Mouse (Mus musculus): ENCODE measurements around the gene Jazf1.

Jazf1 gene

GRCm38 (mm10) chr6:52844741-52845140 is 223.7 kb downstream of the Jazf1 start:
- DNase-seq = no peak

DNA sequence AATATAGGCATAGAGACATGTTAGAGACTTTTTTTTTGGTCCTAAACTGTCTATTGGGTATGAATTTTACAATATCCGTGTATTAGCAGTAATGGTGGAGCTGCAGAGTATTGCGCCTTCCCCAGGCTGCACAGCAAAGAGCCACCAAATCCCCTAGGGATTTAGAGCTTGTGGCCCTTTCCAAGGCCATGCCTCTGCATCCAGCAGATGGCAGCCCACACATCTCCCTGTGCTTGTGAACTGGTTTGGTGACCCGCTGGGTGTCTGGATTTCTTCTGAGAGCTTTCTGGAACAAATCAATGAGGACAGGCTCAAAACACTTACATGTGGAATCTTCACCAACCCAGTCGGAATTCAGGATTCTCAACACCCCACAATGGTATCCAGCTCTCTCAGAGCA is 225.4 kb downstream of the Jazf1 start:
- DNase-seq = peak; percentile 49 to 55

DNA sequence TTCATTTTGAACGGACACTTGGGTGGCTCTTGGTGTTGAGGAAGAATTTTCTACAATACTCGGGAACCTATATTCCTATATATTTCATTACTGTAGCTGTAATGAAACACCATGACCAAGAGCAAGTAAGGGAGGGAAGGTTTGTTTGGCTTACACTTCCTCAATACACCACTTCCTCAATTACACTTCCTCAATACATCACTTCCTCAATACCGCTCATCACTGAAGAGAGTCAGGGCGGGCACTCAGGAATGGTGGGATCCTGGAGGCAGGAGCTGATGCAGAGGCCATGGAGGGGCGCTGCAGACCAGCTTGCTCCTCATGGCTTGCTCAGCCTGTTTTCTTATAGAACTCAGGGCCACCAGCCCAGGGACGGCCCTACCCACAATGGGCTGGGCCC is 225.8 kb downstream of the Jazf1 start:
- no peak for DNase-seq

DNA sequence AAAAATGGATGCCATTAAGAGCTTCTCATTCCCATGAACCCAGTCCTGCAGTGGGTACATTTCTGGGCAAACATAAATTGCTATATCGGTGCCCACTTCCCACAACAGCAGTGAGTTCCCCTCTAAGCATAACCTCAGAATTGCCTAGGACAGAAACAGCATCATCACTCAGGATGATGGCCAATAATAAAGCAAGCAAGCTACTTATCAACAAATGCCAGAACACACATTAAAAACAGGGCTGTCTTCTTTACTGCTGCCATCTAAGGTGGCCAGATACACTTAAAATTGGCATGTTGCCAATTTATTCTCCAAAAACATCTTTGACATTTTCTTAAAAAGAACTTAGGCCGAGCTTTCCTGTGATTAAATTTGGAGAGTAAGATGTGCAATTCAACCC is 226.8 kb downstream of the Jazf1 start:
- DNase-seq = no peak

DNA sequence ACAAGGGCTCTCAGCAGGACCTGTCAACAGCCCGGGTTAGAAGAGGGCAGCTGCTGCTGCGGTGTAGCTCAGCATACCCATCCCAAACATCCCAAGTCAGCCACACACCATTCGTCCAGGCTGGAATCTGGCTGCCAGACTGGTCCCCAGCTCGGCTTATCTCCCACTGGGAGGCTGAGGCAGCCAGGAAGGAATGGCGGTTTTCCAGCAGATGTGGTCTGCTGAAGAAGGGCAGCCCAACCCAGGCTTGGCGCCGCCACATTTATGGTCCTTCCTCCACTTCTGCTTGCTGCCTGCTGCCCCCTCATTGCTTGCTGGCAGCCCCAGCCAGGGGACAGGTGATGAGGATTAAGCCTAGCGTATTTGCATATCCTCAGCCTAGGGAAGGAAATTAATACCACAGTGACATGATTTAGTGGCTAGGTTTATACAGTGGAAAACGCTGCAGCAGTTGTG is 227.8 kb downstream of the Jazf1 start:
- DNase-seq = peak; percentile 77 to 83

DNA sequence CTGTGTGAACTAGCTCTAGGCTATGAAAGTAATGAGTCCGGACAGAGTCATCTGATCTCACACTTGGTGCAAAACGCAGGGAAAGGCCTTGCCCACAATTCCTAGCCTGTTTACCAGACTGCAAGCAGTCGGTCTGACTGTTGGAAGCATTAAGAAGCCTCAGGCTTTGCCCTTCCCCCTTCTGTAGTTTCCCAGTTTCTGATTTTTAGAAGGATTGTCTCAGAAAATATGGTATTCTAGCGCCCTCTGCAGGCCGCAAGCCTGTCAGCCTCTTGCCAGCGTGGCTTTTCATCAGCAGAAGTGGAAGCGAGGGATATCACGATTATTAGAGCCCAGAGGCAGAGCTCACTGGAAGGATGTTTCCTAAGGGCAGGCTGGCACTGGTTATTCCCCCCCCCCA is 229.7 kb downstream of the Jazf1 start:
- peak; percentile 94 to 95 for DNase-seq

- no peak for DNase-seq
Measured at GRCm38 (mm10) chr6:52837792-52838191, 230.6 kb downstream of the Jazf1 start.

GRCm38 (mm10) chr6:52836201-52836950 is 232.1 kb downstream of the Jazf1 start:
- DNase-seq = peak; percentile 76 to 81

DNA sequence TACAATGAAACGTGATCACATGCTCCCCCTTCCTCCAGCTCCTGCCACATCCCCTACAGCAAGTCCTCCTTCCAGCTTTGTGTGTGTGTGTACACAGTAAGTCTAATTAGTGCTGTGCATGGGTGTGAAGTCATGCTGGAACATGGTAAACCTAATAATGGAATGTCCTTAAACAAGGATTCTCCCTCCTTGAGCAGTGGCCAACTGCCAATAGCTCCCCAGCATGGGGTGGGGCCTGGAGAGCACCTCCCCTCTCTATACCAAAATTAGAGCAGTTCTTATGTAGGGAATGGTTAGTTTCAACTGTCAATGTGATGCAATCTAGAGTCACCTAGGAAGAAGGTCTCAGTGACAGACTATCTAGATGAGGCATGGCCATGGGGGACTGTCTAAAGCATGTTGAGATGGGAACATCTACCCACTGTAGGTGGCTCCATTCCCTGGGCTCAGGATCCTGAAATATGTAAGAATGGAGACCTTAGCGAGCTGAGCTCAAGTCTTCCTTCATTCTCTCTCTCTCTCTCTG is 240.6 kb downstream of the Jazf1 start:
- DNase-seq = peak in 1 of 2 experiments; percentile 53

GRCm38 (mm10) chr6:52825535-52825934 is 242.9 kb downstream of the Jazf1 start:
- DNase-seq = no peak

DNA sequence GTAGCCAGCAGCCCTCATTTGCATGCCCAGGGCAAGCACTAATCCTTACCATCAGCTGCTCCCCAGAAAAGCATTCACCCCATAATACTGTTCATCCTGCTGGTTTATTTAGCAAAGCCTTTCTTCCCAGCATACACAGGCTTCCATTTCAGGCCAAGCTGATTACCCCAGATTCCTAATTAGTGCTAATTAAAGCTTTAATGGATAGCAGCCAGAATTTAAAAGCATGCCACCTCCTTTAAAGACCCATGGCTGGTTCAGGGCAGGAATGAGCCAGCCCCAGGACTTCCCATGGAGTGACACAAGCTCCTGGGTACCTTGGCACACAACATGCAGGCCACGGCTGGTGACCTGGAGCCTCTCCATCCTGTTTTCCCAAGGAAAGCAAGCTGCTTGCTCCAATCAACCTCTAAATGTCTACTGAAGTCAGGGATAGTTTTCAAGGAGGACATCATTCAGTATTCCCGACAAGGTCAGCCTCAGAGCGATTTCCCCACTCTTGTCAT is 243.4 kb downstream of the Jazf1 start:
- DNase-seq = peak; percentile 65 to 80

DNA sequence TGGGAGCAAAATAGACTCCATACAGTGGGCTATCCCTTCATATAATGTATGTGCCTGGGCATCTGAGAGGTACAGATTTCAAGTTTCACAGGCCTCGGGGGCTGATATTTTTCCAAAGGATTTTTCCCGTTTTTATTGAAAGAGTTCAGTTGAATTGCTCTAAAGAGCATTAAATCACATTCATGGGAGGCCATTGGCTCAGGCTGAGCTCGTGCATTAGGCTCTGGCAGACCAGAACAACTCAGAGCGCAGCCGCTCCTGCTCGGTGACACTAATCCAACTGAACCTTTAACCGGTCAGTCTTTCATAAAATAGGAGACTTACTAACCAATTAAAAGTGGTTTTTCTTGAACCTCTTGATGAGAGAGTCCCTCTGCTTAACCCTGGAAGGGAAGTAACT is 245.4 kb downstream of the Jazf1 start:
- no peak for DNase-seq

DNA sequence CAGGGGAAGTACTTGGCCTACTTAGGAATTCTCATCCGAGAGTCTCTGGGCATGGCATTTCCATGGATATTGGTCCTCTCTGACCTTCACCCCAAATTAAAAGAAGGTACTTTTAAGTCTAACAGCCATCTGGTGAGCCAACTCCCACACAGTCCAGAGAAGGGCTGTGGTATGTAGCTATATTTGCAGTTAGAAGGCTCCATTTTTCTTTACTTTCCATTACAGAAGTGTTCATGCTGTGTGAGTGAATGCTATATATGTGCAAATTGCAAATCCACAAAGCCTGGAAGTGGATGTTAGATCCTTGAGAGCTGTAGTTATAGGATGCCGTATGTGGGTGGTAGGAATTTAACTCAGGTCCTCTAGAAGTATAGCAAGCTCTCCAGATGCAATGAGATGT is 245.8 kb downstream of the Jazf1 start:
- no peak for DNase-seq

DNA sequence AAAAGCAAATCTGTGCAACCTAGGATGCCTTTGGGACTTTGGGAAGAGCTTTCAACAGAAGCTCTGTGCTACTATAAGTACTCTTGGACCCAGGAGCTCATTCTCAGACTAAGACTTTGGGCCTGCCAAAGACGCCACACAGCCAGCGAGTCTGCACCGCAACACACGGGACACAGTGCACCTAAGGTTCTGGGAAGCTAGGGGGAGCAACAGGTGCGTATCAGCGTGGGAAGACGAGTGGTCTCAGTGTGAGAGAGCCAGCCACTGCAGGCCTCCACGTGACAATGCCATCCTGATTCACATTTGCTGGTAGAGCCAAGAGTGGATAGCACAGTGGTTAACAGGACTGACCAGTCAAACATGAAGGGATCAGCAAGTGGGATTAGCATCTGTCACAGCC is 249.1 kb downstream of the Jazf1 start:
- no peak for DNase-seq

DNA sequence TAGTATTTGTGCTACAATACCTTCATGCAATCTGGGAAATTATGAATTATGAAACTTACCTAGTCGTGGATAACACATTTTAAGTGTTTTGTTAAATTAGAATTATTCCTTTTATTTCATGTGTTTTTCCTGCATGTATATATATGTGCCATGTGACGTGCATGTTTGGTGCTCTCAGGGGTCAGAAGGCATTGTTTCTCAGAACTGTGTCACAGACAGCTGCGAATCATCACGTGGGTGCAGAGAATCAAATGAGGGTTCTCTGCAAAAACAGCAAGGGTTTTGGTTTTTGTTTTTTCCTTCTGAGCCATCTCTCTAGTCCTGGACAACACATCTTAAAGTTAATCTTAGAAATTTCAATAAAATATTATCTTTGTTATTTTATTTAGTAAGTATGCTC is 250.4 kb downstream of the Jazf1 start:
- DNase-seq = no peak

DNA sequence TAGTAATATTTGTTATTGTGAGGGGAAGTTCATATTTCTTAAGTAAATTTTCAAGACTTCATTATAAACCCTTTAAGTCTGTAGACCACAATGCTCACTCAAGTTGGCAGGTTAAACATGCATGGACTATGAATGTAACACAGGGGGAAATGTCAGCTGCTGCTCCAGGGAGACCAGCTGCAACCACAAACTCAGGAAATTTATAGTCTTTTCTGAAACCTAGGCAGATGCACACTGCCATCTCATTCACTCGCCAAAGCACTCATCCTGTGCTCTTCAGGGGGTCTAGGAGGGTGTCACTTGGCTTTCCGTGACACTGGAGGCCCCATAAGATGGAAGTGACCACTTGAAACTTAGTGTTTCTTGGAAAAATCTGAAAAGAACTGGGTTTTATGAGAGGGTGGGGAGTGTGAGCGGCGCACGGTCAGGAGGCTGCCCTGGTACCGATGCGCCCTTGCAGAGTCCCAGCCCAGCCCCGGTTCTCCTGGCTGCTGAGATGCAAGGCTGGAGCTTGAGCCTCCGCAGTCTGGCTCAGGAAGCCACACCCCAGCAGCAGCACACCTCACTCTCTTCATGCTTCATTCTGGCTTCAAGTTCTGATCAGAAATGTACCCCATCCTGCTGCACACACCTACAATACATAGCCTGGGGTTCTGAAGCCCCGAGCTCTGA is 251.1 kb downstream of the Jazf1 start:
- no peak for DNase-seq

GRCm38 (mm10) chr6:52805237-52805856 is 263.1 kb downstream of the Jazf1 start:
- peak; percentile 66 to 68 for DNase-seq

DNA sequence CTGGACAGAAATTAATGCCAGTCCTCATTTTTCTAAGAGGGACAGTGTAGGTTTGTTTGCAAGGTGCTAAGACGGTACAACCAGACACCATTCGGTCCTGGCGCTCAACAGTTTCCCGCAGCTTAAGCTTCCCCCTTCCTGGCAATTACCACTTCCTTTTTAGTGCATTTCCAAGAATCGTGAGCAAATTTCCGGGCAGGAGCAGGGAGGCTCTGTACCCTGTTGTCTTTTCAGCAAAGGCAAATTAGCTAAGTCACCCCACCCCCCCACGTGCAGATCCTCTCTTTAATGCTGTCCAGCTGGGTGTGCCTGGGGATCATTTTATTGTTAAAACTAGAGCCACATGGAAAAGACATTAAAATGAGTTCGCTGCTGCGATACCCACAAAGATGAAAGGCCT is 266.2 kb downstream of the Jazf1 start:
- DNase-seq = peak in 1 of 2 experiments; percentile 13

GRCm38 (mm10) chr6:52797252-52797800 is 271.1 kb downstream of the Jazf1 start:
- DNase-seq = peak; percentile 66 to 71

DNA sequence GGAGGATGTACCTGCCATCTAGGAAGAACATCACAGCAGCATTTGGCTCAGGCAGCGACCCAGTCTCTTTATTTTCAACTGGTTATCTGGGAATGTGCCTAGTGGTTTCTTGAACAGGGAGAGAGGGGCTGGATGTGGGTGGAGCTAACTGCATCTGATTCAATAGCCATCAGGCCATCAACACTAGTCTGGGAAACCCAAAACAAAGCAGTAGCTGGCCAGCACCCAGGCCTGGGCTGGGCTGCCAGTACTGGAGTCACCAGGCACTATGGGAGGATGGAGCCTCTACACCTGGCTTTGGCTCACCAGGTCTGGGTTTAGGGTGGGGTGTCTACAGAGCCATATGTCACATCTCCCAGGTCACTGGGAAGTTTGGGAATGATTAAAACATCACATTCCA is 271.7 kb downstream of the Jazf1 start:
- DNase-seq = peak; percentile 59 to 70

- peak; percentile 55 to 80 for DNase-seq
Measured at GRCm38 (mm10) chr6:52796035-52796598, 272.3 kb downstream of the Jazf1 start.

- peak; percentile 77 to 84 for DNase-seq
Measured at GRCm38 (mm10) chr6:52795029-52795841, 273.2 kb downstream of the Jazf1 start.

Data from cerebellum, postnatal 10 days (tissue).